Mouse (Mus musculus) monocyte, adult 2 months (primary cell): ENCODE results near the gene Ccin.

ENCODE experiments used
- DNase-seq, 2 experiments: peaks; one replicate each; pipeline ENCODE4 v3.0.0; 2022; ENCODE audit warnings: low spot score in 2 of 2, low read depth in 1 of 2

The Ccin gene

DNA sequence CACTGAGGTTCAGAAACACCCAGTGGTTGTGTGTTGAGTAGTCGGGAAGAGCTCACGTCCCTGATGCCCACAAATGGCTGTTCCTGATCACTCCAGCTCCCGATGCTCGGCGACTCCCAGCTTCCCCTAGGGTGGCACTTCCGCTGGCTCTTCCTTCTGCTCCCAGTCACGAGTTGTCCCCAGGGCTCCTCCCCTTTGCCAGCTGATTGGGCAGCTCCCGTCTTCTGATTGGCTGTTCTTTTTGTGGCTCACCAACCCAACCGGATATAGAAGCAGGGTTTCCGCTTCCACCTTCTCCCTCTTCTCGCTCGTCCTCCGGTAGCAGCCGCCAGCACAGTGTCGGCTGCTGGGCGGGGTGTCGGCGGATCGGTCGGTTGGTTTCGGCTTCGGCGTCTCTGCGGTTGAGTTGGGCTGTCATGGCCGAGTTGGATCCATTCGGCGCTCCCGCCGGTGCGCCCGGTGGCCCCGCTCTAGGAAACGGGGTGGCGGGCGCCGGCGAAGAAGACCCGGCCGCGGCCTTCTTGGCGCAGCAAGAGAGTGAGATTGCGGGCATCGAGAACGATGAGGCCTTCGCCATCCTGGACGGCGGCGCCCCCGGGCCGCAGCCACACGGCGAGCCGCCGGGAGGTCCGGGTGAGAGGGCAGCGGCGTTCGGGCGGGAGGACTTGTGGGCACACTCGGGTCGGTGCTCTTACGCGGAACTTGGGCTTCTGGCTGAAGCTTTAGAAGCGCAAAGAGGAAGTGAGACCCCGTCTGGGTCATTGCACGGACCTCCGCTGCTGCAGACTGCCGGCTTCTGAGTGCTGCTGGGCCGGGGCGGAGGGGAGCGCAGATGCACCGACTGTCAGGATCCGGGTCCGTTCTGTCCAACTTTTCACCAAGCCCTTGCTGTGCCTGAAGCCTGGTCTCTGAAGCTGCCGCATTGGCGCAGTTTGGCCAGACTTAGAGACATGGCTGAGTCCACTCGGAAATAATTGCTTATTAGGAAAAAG is 29.4 kb downstream of the Ccin start:
- DNase-seq = peak; percentile 82 to 87

DNA sequence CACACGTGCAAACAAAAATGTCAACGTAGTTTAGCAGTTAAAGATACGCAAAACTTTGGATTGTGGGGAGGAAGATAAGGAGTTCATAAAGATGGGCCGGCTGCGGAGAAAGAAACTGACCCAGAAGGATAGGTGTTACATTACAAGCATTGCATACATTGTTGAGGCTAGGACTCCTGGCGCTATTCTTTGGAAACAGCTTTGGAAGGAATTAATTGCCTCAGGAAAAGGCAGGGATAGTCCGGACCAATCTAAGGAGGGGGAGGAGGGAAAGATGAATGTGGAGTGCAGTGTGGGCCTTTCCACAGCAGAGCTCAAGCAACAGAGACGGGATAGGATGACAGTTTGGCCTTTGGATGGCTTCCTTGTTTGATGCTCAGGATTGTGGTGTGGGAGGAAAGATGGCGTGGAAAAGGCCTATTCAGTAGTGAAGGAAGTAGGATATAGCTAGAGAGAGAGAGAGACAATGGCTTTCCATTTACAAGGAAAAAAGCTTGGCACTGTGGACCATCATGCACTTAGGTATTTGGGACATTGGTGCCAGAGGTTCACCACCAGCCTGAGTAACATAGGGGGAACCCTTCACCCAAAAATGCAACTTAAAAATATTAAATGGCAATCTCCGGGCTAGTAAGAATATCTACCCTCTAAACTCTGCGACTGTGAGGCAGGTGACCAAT is 30.2 kb downstream of the Ccin start:
- DNase-seq = no peak

DNA sequence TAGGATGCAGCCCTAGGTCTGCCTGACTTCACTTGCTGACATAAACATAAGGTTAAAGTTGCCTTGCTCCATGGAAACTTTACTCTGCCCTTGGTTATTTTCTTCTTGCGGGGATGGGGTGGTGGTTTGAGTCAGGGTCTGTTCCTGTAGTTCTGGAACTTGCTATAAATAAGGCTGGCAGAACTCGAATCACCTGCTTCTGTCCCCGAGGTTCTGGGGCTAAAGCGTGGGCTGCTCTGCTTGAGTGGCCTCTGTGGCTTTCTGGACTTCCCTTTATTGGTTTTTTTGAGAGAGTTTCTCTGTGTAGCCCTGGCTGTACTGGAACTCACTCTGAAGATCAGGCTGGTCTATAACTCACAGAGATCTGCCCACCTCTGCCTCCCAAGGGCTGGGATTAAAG is 32.8 kb downstream of the Ccin start:
- DNase-seq = no peak

DNA sequence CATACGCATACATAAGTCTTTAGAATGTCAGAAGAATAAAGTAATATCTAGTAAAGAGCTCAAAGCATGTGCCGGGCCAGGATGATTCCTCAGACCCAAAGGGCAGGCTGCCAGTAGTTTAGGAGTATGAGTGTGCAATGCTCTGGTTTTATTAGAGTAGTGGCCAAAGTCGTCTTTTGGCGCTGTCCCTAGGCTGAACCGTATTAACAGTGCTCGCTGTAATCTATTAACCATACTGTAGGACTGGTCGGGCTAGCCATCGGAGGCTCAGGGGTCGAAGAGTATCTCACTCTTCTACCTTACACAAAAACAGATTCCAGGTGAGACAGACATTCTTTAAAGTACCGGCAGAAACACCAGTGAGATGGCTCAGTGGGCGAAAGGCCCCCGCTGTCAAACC is 33.5 kb downstream of the Ccin start:
- no peak for DNase-seq

DNA sequence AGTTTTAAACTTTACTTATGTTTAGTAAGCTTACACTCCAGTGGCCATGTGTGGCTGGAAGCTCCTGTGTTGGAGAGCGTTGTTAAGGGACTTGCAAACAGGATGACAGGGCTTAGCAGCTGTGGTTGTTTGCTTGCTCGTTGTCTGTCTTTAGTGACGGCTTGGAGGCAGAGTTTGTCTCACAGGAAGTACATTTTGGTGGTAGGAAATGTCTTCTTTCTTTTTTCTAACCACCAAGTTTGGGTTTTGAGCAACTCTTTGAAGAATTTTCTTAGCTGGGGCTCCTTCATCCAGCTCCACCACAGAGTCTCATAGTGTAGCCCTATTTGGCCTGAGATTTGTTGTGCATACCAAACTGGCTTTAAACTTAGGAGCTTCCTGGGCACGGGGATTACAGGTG is 39.0 kb downstream of the Ccin start:
- DNase-seq = no peak

DNA sequence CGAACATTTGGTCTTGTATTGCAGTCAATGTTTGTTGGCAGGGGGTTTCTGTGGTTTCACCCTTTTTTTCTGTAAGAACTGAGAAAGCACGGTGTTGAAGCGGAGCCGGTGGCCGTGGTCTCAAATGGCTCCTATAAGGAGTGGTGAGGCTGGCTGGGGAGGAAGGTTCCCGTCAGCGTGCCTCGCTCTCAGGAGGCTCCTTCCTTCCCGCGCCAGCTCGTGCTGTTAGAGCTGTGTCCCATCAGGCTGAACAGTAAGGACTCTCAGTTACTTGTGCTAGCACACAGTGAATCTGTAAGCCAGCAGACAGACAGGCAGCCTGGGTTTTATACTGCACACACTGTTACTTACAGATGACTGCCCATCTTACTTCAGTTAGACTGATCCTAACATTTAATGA is 39.5 kb downstream of the Ccin start:
- DNase-seq = no peak

DNA sequence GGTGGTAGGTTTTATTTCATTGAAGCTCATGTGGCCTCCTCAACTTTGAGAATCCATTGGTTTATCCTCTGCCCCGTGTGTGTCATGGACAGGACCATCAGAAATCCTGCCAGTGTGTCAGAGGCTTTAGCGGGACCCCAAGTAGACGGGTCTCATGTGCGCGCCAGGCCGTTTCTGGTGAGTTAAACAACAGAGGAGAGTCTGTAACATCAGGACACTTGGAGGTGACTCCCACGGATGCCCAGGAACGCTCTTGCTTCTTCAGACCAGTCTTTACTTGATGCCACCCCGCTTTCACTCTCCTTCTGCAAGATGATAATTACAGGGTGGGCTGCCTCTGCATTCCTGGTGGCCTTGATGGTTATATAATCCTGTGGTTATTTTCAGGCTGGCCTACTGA is 40.4 kb downstream of the Ccin start:
- DNase-seq = no peak

DNA sequence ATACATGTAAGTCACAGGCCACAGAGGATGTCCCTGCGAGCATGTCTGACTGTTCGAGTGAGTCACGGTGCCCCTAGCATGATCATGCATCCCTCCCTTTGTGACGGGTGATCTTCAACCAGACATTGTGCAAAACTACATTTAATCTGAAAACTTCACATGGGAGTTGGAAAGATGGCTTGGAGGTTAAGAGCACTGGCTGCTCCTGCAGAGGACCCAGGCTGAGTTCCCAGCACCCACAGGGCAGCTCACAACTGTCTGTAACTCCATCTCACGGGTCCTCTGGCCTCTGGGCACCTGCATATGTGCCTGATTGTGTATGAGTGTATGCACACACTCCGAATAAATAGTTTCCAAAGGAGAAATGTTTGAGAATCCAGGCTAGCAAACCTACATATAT is 41.0 kb downstream of the Ccin start:
- no peak for DNase-seq

DNA sequence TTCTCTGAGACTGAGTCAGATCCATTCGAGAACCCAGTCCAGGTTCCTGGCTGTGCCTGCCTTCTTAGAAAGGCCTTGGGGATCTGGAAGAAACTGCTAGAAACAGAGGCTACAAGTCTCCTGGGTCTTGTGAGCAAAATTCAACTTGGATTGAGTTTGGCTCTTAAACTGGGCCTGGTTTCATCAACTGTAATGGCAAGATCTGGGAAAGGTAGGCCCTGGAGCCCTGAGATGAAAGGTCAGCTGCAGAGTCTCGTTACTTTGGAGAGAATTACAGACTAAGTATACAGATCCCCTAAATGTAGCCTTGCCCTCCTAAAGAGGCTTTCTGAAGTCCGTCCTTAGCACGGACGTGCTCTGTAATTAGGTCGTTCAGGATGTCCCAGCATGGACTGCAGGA is 42.3 kb downstream of the Ccin start:
- no peak for DNase-seq

DNA sequence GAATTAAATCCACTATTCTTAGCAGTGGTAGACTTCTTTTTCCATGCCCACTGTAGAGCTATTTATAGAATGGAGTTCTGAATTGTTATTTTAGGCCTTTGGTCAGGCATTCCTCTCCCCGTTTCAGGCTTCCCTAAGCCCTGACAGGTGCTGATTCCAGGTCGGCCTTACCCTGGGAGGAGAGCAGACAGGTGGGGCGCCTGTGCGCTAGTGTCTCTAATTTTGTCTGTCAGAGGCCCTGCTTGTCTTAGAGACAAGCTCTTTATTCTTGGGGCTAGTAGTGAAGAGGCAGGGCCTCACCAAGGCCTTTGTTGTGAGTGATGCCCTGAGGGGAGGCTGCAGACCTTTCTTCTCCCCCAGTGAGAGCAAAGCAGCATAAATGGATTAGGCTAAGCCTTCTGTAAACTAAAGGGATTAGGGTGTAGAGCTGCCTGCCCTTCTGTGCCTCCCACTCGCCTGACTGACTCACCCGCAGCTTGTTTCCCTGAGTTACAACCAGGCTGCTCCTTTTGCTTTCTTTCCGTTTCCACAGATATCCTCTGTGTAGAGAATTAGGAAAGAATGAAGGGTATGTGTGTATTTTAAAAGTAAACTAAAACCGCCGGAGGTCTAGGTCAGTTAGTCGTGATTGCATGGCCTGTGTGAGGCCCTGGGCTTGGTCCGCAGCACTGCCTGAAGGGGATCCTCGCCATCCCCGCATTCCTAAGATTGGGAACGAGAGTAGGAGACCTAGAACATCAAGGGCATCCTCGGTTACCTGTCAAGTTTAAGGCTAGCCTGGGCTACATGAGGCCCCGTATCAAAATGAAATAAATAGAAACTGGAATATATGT is 45.2 kb downstream of the Ccin start:
- no peak for DNase-seq

DNA sequence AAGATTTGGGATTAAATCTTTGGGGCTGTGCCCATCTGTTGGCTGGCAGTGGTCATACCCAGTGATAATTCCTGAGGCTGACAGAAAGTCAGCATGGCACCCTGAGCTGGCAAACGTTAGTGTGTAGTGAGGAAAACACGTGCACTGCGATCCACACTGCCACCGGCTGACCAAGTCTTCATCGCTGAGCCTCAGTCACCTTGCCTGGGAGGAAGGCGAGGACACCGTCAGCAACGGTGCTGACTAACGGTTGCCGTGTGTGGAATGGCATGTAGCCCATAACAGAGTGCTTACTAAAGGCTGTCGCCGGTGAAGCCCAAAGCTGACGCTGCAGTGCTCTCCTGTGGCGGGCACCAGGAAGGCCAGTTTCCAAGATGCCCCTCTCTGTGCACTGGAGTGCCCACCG is 46.4 kb downstream of the Ccin start:
- no peak for DNase-seq

DNA sequence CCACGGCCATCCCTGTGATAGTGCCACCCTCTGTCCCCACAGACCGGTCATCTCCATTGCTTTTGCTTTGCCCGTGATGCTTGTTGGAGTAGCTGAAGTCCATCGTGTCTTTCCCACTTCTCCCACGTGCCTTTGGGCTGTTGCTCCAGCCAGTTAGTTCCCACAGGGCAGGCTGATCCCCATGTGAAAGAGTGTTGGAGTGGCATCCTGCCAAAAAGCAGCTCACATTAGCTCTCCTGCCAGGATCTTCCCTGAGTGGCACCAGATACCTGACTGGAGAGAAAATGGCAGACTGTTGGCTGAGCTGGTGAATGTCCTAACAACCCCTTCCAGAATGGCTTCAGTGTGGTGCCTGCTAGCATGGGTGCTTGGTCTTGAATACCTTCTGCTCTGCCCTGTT is 48.2 kb downstream of the Ccin start:
- no peak for DNase-seq
